Mouse (Mus musculus) heart, postnatal 36 days (tissue): ENCODE measurements around the gene Podxl. TPM values are rescaled to one million over a fixed set of nuclear protein-coding genes. Genes with fewer than 3 reads are reported as not detected.

Source experiments
- DNase-seq, 2 experiments: peaks; one replicate each; pipeline ENCODE4 v3.0.0; 2021 to 2022
- intact Hi-C: fragments of 180-260 bp; cut with DNase I; formaldehyde crosslinking; loops from one replicate; pipeline ENCODE4 v1.15.1; 2025
- total RNA-seq, 2 experiments: library from RNA; stranded (reverse); gene quantifications; 2 replicates each; pipeline ENCODE4 v1.2.3; 2021

Gene Podxl
- total RNA-seq, 2 experiments from 2014 or later: 71.9 to 90.8 TPM

DNA sequence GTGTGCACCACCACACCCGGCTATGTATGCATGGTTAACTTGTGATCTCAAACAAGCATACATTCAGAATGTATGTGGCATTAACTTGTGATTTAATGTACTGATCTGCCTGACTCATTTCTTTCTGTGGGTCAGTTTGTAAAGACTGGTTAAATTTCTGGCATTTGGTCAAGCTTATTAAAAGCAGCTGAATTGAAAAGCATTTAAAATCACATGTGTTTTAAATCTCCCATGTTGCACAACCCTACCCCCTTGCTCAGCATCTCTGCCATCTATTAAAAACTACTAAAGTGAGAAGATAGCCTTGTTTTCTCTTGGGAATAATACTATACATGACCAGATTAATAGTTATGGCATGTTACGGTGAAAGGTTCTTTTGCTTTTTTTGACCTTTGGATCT is 77.2 kb downstream of the Podxl start:
- intact Hi-C loops: no loop called here
- DNase-seq: no peak

- intact Hi-C loops: no loop called here
- no peak for DNase-seq
These were observed 83.8 kb downstream of the Podxl start for GRCm38 (mm10) chr6:31480008-31480407.

- intact Hi-C loops: no loop called here
- DNase-seq: no peak
These were observed 85.6 kb downstream of the Podxl start for GRCm38 (mm10) chr6:31478221-31478620.

Other genes with a start within 250 kb of the Podxl start
- 100 to 1,000 TPM; 160 to 171 TPM for gene Mkln1, start 165.2 kb downstream of the Podxl start, total RNA-seq